Mouse (Mus musculus) embryonic fibroblast, embryonic 13.5 days (primary cell): ENCODE data around the gene Slc35a3.

Experiments
- CTCF ChIP-seq: IDR thresholded peaks from 2 replicates; pipeline ENCODE4 v1.5.1; 2011; ENCODE audit warnings: mild to moderate bottlenecking, control low read depth, low read length, moderate library complexity, borderline replicate concordance; ENCODE audit not compliant: insufficient read depth
- POLR2A ChIP-seq: IDR thresholded peaks from 2 replicates; pipeline ENCODE4 v1.6.1; 2011; ENCODE audit warnings: low read depth, mild to moderate bottlenecking, control low read depth, low read length, moderate library complexity

GRCm38 (mm10) chr3:116652033-116652446, 60.6 kb downstream of the Slc35a3 start:
- TF ChIP-seq CTCF (no peak), POLR2A (no peak)
